Mouse (Mus musculus): ENCODE measurements at regions not wholly inside any gene's neighbourhood (a gene's known extent, or its start where the extent isn't known, plus 50 kb on each side); places are given as distances from the start of the nearest gene placed in this dataset.
"Not testable (repeated sequence)": the region's sequence is repeated elsewhere in the genome, so short reads cannot be mapped to it uniquely, and the experiment has no call there.

- no peak for DNase-seq
These were observed 112.6 kb downstream of the Tomm20 start for GRCm38 (mm10) chr8:126833006-126833405.

GRCm38 (mm10) chr8:126832163-126832978 is 113.3 kb downstream of the Tomm20 start:
- DNase-seq, result peak; percentile 57

- DNase-seq, result no peak
These were observed 114.1 kb downstream of the Tomm20 start for GRCm38 (mm10) chr8:126831312-126832162.

GRCm38 (mm10) chr8:126830242-126830530 is 115.5 kb downstream of the Tomm20 start:
- no peak for DNase-seq

- peak; percentile 82 for DNase-seq
These were observed 116.0 kb downstream of the Tomm20 start for GRCm38 (mm10) chr8:126829376-126830241.

GRCm38 (mm10) chr8:126827681-126828383 is 117.8 kb downstream of the Tomm20 start:
- peak; percentile 70 for DNase-seq

GRCm38 (mm10) chr8:126826328-126827285 is 119.0 kb downstream of the Tomm20 start:
- peak; percentile 82 for DNase-seq

GRCm38 (mm10) chr8:126825877-126826276 is 119.8 kb downstream of the Tomm20 start:
- peak; percentile 57 for DNase-seq

- DNase-seq, result peak; percentile 65
These were observed 121.0 kb downstream of the Tomm20 start for GRCm38 (mm10) chr8:126824575-126825208.

- no peak for DNase-seq
These were observed 123.4 kb downstream of the Tomm20 start for GRCm38 (mm10) chr8:126822269-126822668.

- DNase-seq, result no peak
These were observed 124.4 kb downstream of the Tomm20 start for GRCm38 (mm10) chr8:126821279-126821678.

- no peak for DNase-seq
These were observed 125.1 kb downstream of the Tomm20 start for GRCm38 (mm10) chr8:126820502-126820901.

- no peak for DNase-seq
These were observed 126.4 kb downstream of the Tomm20 start for GRCm38 (mm10) chr8:126819261-126819660.

- no peak for DNase-seq
These were observed 129.5 kb downstream of the Tomm20 start for GRCm38 (mm10) chr8:126816155-126816554.

GRCm38 (mm10) chr8:126814427-126814826 is 131.2 kb downstream of the Tomm20 start:
- no peak for DNase-seq

GRCm38 (mm10) chr8:126813621-126814020 is 132.0 kb downstream of the Tomm20 start:
- no peak for DNase-seq

GRCm38 (mm10) chr8:126812777-126813176 is 132.9 kb downstream of the Tomm20 start:
- no peak for DNase-seq

GRCm38 (mm10) chr8:126811358-126811757 is 134.3 kb downstream of the Tomm20 start:
- DNase-seq, result not testable (repeated sequence)

GRCm38 (mm10) chr8:126810516-126810915 is 135.1 kb downstream of the Tomm20 start:
- no peak for DNase-seq

- no peak for DNase-seq
These were observed 136.3 kb downstream of the Tomm20 start for GRCm38 (mm10) chr8:126809321-126809720.

- DNase-seq, result no peak
These were observed 137.1 kb downstream of the Tomm20 start for GRCm38 (mm10) chr8:126808496-126808895.

Measured in lung, postnatal 10 days (tissue).